Mouse (Mus musculus) spleen, adult 12 weeks (tissue): ENCODE data around the gene Srgap3.

Source experiments
- DNase-seq: peaks from one replicate; pipeline ENCODE4 v3.0.0; 2022; ENCODE audit warnings: low spot score

Gene Srgap3

GRCm38 (mm10) chr6:112818403-112818901, 128.6 kb downstream of the Srgap3 start:
- no peak for DNase-seq

- DNase-seq: no peak
These were observed 131.5 kb downstream of the Srgap3 start for GRCm38 (mm10) chr6:112815604-112816003.

- DNase-seq: no peak
These were observed 132.5 kb downstream of the Srgap3 start for GRCm38 (mm10) chr6:112814525-112815086.

- no peak for DNase-seq
These were observed 134.2 kb downstream of the Srgap3 start for GRCm38 (mm10) chr6:112812884-112813283.

- DNase-seq: no peak
These were observed 136.6 kb downstream of the Srgap3 start for GRCm38 (mm10) chr6:112810521-112810830.

- no peak for DNase-seq
These were observed 137.2 kb downstream of the Srgap3 start for GRCm38 (mm10) chr6:112809658-112810520.

GRCm38 (mm10) chr6:112808738-112809137, 138.3 kb downstream of the Srgap3 start:
- DNase-seq: no peak

GRCm38 (mm10) chr6:112801917-112802316, 145.1 kb downstream of the Srgap3 start:
- DNase-seq: no peak

GRCm38 (mm10) chr6:112798378-112798777, 148.7 kb downstream of the Srgap3 start:
- no peak for DNase-seq

GRCm38 (mm10) chr6:112796607-112797006, 150.5 kb downstream of the Srgap3 start:
- DNase-seq: no peak

GRCm38 (mm10) chr6:112793887-112794286, 153.2 kb downstream of the Srgap3 start:
- no peak for DNase-seq

- no peak for DNase-seq
These were observed 157.2 kb downstream of the Srgap3 start for GRCm38 (mm10) chr6:112789901-112790300.

- DNase-seq: no peak
These were observed 158.4 kb downstream of the Srgap3 start for GRCm38 (mm10) chr6:112788617-112789016.

- no peak for DNase-seq
These were observed 158.9 kb downstream of the Srgap3 start for GRCm38 (mm10) chr6:112788174-112788573.

- DNase-seq: no peak
These were observed 165.5 kb downstream of the Srgap3 start for GRCm38 (mm10) chr6:112781409-112782093.

- DNase-seq: no peak
These were observed 168.9 kb downstream of the Srgap3 start for GRCm38 (mm10) chr6:112778211-112778610.

GRCm38 (mm10) chr6:112776718-112777117, 170.3 kb downstream of the Srgap3 start:
- DNase-seq: no peak

GRCm38 (mm10) chr6:112773754-112774153, 173.3 kb downstream of the Srgap3 start:
- no peak for DNase-seq

GRCm38 (mm10) chr6:112770996-112771395, 176.1 kb downstream of the Srgap3 start:
- no peak for DNase-seq

GRCm38 (mm10) chr6:112758541-112758940, 188.5 kb downstream of the Srgap3 start:
- DNase-seq: no peak

- DNase-seq: no peak
These were observed 190.2 kb downstream of the Srgap3 start for GRCm38 (mm10) chr6:112756866-112757265.

GRCm38 (mm10) chr6:112754994-112755393, 192.1 kb downstream of the Srgap3 start:
- DNase-seq: no peak

GRCm38 (mm10) chr6:112752517-112752916, 194.5 kb downstream of the Srgap3 start:
- no peak for DNase-seq
